Mouse (Mus musculus): ENCODE measurements around the gene Bpifc. TPM values are rescaled to one million over a fixed set of nuclear protein-coding genes. Genes with fewer than 3 reads are reported as not detected.

The Bpifc gene
- total RNA-seq, 4 experiments from 2014 or later = 0.75 to 0.87 TPM; not detected in 2

GRCm38 (mm10) chr10:85951765-85952443 lies 59.8 kb downstream of the Bpifc start:
- no peak for DNase-seq

- no peak for DNase-seq
Observed at GRCm38 (mm10) chr10:85948483-85949196, 63.1 kb downstream of the Bpifc start.

- DNase-seq = no peak
Observed at GRCm38 (mm10) chr10:85936280-85936965, 75.3 kb downstream of the Bpifc start.

GRCm38 (mm10) chr10:85929962-85930361 lies 81.7 kb downstream of the Bpifc start:
- no peak for DNase-seq

- no peak for DNase-seq
Observed at GRCm38 (mm10) chr10:85929208-85929591, 82.5 kb downstream of the Bpifc start.

- DNase-seq = peak; percentile 29
Observed at GRCm38 (mm10) chr10:85928499-85929207, 83.0 kb downstream of the Bpifc start.

GRCm38 (mm10) chr10:85927676-85928445 lies 83.8 kb downstream of the Bpifc start, which contains the start of gene Ascl4:
Ascl4 (plus strand) TSS chr10:85927681.
- DNase-seq = no peak

GRCm38 (mm10) chr10:85916498-85917309 lies 95.0 kb downstream of the Bpifc start, which contains the start of gene Prdm4:
Prdm4 (minus strand) TSS chr10:85917142.
- DNase-seq = peak; percentile 97

Other genes with a start within 250 kb of the Bpifc start
- 10 to 100 TPM; 20.1 to 23.7 (median 22.6) TPM for gene Pwp1, start 182.4 kb downstream of the Bpifc start, total RNA-seq (2022)
- gene Prdm4, start 94.8 kb downstream of the Bpifc start, total RNA-seq (2022) = 10 to 100 TPM; 12.5 to 17.8 (median 17.0) TPM
- gene Ascl4, start 84.2 kb downstream of the Bpifc start, total RNA-seq (2022) = not detected
- gene Rtcb, start 54.1 kb downstream of the Bpifc start, total RNA-seq (2022) = 100 to 1,000 TPM; 128 to 142 (median 137) TPM
- 10 to 100 TPM; 25.6 to 36.4 (median 30.2) TPM for gene Fbxo7, start 10.1 kb upstream of the Bpifc start, total RNA-seq (2022)